Mouse (Mus musculus) telencephalon, adult 2 months (tissue): ENCODE data around the gene Zbtb17.

Source experiments
- DNase-seq: peaks from one replicate; pipeline ENCODE4 v3.0.0-alpha.2; 2011; ENCODE audit warnings: low read depth, low spot score

Gene Zbtb17

GRCm38 (mm10) chr4:141487581-141487980 lies 43.1 kb downstream of the Zbtb17 start:
- DNase-seq: no peak

DNA sequence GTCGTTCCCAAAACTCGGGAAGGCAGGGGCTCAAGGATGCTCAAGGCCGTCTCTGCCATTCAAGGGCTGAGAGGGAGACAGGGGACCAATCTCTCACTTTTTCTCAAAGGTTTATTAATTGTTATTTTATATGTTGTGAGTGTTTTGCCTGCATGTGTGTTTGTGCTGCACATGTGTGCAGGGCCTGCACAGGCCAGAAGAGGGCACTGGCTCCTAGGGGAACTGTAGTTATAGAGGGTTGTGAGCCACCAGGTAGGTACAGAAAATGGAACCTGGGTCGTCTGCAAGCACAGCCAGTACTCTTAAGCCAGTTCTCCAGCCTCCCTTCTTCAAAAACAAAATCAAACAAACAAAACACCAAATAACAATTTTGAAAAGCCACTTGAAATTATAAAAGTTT lies 44.2 kb downstream of the Zbtb17 start:
- no peak for DNase-seq

GRCm38 (mm10) chr4:141500637-141501036 lies 56.2 kb downstream of the Zbtb17 start:
- no peak for DNase-seq

DNA sequence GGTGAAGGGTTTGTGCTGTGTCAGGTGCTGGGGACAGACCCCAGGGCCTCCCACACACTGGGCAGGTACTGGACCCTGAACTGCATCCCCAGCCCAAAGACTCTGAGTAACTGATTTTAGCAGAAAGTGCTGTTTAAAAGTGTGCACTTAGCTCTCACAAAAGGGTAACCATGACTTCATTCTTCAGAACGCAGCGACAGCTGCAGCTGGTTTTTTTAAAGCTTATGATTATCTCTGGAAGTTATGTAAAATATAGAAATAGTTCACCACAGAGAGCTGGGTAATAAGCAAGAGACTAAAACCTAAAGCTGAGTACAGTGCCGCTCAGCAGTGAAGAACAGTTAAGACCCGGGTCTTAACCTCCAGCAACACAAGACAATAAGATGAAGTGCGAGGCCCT lies 56.6 kb downstream of the Zbtb17 start:
- DNase-seq: peak; percentile 74

DNA sequence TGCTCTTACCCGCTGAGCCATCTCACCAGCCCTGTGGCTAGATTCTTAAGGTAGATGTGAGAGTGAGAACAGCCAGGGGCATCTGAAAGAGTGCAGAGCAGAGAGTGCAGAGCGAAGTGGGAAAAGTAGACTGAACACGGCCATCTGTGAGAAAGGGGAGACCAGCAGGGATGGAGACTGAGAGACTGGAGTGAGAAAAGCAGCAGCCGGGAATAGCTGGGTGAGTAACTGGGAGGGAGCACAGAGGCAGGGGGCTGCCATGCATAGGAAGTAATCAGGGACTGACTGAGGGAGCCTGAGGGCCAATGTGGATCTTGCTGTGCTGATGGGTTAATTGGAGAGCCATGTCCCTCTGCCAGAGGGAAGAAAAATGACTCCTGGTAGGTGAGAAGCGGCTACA lies 58.3 kb downstream of the Zbtb17 start:
- DNase-seq: no peak

DNA sequence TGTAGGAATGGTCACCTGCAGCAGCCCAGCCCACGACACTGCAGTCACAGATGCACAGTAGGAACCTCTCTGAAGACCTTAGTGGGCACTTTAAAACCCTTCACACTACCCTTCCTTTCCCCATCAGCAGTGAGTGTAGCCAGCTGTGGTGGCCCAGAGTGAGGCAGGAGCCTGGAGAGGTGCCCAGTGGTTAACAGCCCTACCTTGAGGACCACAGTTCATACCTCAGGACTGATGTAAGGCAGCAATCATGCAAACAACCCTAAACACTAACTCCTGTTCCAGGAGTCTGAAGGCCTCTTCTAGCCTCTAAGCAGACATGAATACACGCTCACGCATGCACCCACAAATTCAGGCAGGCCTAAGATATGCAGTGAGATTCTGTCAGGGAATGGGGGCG lies 60.0 kb downstream of the Zbtb17 start:
- DNase-seq: no peak

GRCm38 (mm10) chr4:141505810-141506209 lies 61.4 kb downstream of the Zbtb17 start:
- no peak for DNase-seq

GRCm38 (mm10) chr4:141506352-141506751 lies 61.9 kb downstream of the Zbtb17 start:
- peak; percentile 58 for DNase-seq

GRCm38 (mm10) chr4:141506893-141507292 lies 62.4 kb downstream of the Zbtb17 start:
- DNase-seq: no peak

- DNase-seq: no peak
These were observed 66.0 kb downstream of the Zbtb17 start for GRCm38 (mm10) chr4:141510457-141510856.

DNA sequence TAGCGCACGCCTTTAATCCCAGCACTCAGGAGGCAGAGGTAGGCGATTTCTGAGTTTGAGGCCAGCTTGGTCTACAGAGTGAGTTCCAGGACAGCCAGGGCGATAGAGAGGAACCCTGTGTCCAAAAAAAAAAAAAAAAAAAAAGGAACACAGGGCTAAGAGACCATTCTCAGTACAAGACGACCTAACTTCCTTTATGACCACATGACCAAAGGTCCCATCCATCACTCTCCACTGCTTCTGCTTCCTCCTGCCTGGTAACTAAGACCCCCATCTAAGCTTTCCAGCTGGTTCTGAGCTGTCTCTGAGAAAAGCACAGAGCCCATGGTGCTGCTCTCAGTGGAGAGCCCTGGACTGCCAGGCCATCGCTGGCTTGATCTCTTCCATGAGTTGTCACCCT lies 67.7 kb downstream of the Zbtb17 start:
- DNase-seq: no peak

- DNase-seq: no peak
These were observed 69.8 kb downstream of the Zbtb17 start for GRCm38 (mm10) chr4:141514179-141514641.
